Mouse (Mus musculus): ENCODE measurements at regions not wholly inside any gene's neighbourhood (a gene's known extent, or its start where the extent isn't known, plus 50 kb on each side); places are given as distances from the start of the nearest gene placed in this dataset.
"Not testable (repeated sequence)": the region's sequence is repeated elsewhere in the genome, so short reads cannot be mapped to it uniquely, and the experiment has no call there.

DNA sequence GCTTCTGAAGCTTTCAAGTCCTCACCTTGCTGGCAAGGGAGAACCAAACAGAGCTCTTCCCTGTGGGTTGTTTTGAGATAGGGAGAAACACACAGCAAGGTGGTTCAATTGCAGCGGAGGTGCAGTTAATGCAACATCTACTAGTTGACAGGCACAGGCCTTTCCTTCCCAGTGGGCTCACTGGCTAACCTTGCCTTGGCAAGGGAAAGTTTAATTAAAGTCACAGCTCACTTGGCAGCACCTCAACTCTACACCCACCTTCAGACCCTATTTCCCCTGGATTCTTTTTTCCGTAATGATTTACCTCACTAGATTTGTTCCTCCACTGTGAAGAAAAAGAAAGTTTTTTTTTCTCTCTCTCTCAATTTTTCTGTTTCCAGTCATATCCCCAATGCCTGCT, 314.5 kb downstream of the Tlr4 start:
- no peak for DNase-seq (ENCODE audit: low spot score in 2 of 2)

DNA sequence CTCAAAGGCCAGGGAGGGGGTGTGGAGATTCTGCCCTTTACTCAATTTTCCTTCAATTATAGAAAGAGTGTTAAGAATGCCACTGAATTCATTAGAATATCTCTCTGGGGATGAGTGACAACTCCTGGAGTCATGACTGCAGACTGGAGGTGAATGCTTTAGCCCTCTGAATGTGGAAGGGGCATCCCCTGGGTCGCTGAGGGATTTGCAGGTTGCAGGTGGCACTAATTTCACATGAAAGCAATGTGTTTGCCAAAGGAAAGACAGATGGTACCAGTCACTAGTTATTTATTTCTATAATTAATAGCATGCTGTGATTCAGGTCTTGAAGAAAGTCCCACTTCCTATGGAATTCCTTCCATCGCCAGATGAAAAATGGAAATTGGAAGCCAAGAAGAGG, 321.1 kb downstream of the Tlr4 start:
- DNase-seq (ENCODE audit: low spot score in 2 of 2), result no peak

DNA sequence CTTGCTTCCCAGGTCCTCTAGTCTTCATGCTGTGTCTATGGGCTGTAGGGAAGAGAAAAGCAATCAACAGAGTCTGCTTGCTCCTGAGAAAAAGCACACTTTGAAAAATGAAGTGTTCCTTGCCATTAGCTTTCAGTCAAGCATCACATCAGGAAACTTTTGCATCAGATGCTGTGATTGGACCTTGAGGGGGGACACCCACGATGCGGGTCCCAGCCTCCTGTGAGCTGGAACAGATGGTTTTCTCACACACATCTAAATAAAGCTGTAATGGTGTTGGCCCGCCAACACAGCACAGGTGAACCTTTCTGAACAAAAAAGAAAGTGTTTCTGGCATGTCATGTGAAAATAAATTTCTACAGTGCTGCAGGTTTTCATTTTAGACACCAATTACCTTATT, 335.3 kb downstream of the Tlr4 start:
- DNase-seq (ENCODE audit: low spot score in 2 of 2), result peak in 1 of 2 experiments; percentile 11

DNA sequence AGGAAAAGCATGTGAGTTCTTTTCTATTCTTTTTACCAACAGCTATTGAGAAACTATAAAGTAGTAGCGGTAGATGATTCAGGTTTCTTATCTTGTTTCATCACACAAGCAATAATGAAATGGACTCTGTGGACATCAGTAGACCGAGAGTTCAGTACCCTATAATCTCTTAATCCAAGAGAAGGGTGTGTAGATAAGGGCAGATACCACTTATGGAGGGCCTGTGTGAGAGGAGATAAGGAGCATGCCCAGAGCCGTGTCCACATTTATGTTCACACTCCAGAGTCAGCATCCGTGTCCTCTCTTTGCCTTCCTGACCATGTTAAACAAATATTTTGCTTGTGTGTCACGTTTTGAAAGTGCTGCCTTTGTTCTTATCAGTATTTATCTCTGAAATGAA, 340.3 kb downstream of the Tlr4 start:
- DNase-seq (ENCODE audit: low spot score in 2 of 2), result no peak

DNA sequence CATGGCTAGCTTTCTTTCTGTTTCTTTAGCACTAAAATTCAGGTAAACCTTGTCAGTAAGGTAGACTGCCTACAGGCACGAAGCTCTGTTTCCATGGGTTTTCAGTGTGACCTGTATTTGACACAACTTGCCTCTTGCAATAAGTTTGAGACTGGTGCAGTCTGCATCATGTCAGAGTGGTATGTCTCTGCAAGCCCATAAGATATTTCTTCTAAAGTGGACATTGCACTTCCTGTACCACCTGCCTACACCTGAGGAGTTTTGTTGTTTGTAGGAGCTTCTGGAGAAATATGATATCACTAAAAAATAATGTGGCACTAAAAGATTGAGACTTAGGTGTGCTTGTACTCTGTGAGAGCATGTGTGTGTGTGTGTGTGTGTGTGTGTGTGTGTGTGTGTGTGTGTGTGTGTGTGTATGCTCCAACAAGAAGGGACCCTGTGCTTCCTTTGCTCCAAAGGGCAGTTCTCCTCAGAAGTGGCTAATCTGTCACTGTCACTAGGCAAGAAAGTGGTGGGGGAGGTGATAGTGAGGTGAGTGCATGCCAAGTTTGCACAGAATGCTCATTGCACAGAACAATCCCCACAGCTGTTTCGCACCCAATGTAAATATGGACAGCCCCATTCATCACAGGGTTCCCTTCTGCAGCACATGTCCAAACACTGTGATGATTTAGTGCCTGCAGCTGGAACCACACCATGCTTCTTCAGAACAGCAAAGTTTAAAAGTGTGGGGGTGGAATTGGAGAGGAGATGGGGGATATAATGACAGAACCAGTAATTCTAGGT, 360.5 kb downstream of the Tlr4 start:
- DNase-seq (ENCODE audit: low spot score in 2 of 2), result no peak

DNA sequence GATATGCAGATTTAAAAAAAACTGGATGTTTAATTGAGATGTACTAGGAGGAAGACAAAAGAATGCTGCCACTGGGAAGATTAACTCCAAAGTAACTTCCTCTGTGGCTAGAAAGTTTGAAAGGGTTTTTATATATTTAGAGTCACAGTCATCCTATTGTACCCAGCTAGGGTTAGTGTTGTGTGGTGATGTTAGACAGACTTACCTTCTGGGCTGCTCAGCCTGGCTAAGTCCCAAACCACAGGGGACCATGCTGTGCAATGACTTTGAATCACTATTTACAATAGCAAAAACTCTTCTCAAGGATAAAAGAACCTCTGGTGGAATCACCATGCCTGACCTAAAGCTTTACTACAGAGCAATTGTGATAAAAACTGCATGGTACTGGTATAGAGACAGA, 363.2 kb downstream of the Tlr4 start:
- no peak for DNase-seq (ENCODE audit: low spot score in 2 of 2)

GRCm38 (mm10) chr4:67194425-67194824, 367.0 kb downstream of the Tlr4 start:
- DNase-seq (ENCODE audit: low spot score in 2 of 2), result no peak

DNA sequence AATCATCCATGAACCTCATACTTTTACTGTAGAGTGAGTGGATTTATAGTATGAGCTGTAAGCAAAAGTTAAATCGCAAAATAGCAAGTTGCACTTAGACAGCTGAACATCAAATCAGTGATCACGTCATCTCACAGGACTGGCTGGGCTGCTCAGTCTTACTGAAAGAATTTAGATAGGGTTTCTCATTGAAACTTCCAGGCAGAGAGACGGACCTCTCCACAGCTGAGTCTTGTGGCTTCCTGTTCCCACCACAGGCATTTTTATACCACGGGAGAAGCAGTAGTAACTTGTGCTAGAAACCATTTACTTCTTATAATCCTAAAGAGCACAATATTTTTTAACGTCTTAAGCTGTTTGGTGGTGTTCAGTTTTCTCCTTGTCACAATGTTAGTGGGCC, 369.5 kb downstream of the Tlr4 start:
- DNase-seq (ENCODE audit: low spot score in 2 of 2), result no peak

DNA sequence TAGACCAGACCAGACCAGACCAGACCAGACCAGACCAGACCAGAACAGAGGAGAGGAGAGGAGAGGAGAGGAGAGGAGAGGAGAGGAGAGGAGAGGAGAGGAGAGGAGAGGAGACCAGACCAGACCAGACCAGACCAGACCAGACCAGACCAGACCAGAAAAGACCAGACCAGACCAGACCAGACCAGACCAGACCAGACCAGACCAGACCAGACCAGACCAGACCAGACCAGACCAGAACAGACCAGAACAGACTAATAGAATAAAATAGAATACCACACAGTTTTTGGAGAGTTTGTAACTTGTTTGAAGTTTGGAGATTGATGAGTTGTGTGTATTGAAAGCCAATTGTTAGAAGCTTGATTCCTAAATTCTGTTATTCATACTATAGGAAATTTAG, 381.0 kb downstream of the Tlr4 start:
- peak; percentile 11 to 69 for DNase-seq (ENCODE audit: low spot score in 2 of 2)

DNA sequence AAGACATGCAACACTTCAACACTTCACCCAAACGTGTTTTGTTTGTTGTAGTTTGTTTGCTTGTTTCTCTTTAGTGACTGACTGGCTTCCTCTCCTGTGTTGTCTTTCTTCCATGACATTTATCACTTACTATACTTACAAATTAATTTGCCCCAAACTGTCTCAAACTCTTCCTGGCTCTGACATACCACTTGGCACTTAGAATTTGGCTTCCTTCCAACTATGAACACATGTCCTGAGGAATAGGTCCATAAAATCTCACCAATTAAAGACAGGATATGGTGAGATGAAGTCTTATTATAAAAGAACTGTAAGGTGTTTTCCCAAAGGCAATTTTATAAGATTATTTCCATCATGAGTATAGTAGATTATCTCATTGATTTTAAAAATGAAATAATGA, 386.0 kb downstream of the Tlr4 start:
- DNase-seq (ENCODE audit: low spot score in 2 of 2), result no peak

DNA sequence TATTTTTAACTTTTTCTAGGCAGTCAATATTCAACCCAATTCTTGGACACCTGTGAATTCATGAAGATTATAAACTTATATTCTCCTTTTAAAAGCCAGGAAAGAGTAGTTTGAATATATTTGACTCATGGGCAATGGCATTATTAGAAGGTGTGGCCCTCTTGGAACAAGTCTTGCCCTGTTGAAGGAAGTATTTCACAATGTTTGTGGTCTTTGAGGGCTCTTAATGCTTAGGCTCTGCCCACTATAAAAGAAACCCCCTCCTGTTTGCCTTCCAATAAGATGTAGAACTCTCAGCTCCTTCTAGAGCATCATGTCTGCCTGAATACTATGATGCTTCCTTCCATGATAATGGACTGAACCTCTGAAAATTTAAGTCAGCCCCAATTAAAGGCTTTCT, 397.1 kb downstream of the Tlr4 start:
- DNase-seq (ENCODE audit: low spot score in 2 of 2), result no peak

DNA sequence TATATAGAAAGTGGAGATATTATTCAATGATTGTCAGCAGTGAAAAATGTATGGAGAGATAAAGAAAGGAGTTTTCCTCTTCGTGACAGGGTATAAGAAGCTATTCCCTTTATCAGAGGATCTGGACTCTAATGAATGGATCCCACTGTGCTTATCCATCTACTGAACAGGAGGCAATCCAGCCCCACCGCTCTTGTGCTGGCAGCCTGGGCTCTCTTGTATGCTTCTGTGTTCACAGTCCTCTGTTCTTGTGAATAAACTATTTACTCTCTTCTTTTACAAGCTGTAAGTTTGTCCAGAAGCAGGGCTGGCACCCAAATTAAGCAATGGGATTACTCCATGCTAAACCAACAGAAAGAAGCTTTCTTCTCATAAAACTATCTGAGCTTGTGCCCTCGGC, 401.8 kb downstream of the Tlr4 start:
- no peak for DNase-seq (ENCODE audit: low spot score in 2 of 2)

- DNase-seq (ENCODE audit: low spot score in 2 of 2), result no peak
Measured at GRCm38 (mm10) chr4:67273553-67273952, 446.2 kb downstream of the Tlr4 start.

DNA sequence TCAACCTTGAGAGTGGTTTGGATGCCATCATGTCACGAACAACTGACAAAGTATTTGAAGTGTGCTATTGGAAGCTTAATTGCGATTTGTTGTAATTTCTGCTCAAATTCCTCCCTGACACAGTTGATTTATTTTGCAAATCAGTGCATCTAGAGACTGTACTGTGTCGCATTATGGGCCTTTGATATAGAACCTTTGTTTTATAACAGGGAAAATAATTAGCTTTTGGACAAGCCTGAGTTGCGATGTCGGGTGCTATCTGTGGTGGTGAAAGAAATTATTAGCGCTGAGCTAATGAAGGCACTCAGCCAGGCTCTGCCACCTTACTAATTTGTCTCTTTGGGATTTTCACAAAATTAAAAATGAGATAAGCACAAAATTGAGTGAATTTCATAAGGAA, 473.6 kb downstream of the Tlr4 start:
- no peak for DNase-seq (ENCODE audit: low spot score in 2 of 2)

DNA sequence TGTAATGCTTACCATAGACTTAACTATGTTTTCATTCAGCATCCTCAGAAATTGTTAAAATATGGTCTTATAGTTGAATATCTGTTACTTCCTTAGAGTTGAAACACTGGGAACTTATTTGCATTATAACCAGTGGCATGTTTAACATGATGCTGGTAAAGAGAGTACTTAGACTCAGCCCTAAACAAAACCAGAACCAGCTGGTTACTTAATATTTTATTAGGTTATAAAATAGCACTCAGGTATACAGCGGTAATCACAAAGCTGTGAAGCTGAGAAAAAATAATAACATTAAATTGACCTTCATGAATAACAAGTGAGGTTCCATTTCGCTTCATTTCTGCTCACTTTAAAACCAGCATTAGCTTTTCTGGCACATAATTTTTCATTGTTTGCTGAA, 474.4 kb downstream of the Tlr4 start:
- DNase-seq (ENCODE audit: low spot score in 2 of 2), result no peak

GRCm38 (mm10) chr4:67320098-67320497, 492.7 kb downstream of the Tlr4 start:
- not testable (repeated sequence) for DNase-seq (ENCODE audit: low spot score in 2 of 2)

All from left cerebral cortex, adult 8-10 months (tissue).